Mouse (Mus musculus) bone marrow, adult 2 months (tissue): ENCODE results near the gene Ppp1r2.

Source experiments
- CTCF ChIP-seq: fragments of 200-500 bp; IDR thresholded peaks from 2 replicates; pipeline ENCODE4 v1.5.1; 2011; ENCODE audit warnings: low read length, control low read depth; ENCODE audit not compliant: control insufficient read depth, insufficient read depth
- POLR2A ChIP-seq: fragments of 200-500 bp; IDR thresholded peaks from 2 replicates; pipeline ENCODE4 v1.6.1; 2011; ENCODE audit warnings: low read depth, mild to moderate bottlenecking, control low read depth, low read length, borderline replicate concordance; ENCODE audit not compliant: control insufficient read depth

- TF ChIP-seq CTCF (no peak), POLR2A (no peak)
Observed at GRCm38 (mm10) chr16:31287712-31288111, 12.6 kb upstream of the Ppp1r2 start.
